Mouse (Mus musculus) embryonic fibroblast, embryonic 13.5 days (primary cell): ENCODE data around the gene Psmd13.

Experiments used
- CTCF ChIP-seq: IDR thresholded peaks from 2 replicates; pipeline ENCODE4 v1.5.1; 2011; ENCODE audit warnings: mild to moderate bottlenecking, control low read depth, low read length, moderate library complexity, borderline replicate concordance; ENCODE audit not compliant: insufficient read depth
- POLR2A ChIP-seq: IDR thresholded peaks from 2 replicates; pipeline ENCODE4 v1.6.1; 2011; ENCODE audit warnings: low read depth, mild to moderate bottlenecking, control low read depth, low read length, moderate library complexity

DNA sequence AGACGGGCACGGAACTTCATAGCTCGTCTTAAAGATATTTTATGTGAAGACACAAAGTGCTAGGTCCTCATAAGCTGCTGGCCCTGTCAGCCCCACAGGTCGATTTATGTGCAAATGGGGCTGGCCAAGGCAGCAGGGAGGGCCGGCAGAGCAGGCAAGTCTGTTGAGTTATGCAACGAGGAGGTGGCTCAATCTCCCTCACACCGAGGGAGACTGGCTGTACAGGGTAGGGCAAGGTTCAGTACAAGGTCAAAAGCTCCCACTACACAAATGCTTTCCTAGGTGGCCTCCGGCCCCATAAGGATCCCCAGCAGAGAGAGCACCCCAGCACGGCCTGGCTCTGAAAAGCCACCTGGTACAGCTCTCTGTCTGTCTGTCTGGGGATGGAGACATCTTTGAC is 28.4 kb upstream of the Psmd13 start:
- no peak for TF ChIP-seq CTCF
- TF ChIP-seq POLR2A = no peak
